Mouse (Mus musculus) kidney, postnatal 36 days (tissue): ENCODE results near the gene Dnajb13.

Experiments
- DNase-seq, 2 experiments: peaks; one replicate each; pipeline ENCODE4 v3.0.0; 2021 to 2022; ENCODE audit warnings: mixed read lengths in 2 of 2

Gene Dnajb13

DNA sequence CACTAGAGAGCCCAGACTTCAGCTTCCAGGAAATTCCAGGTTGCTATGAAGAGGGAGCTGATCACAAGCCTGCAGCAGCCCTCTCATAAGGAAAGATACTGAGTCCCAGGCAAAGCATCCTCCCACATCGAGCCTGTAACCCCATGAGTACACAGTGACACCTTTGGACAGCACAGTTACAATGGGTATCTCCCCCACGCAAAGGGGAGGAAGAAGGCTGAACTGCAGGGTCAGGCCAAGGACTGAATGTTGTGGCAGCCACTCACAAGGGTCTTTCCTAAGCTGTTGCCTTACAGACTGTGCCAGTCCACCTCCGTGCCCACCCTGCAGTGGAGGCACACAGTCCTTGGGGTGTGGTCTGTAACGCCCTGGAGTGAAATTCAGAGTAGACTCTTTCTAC is 8.3 kb downstream of the Dnajb13 start:
- DNase-seq, result no peak

DNA sequence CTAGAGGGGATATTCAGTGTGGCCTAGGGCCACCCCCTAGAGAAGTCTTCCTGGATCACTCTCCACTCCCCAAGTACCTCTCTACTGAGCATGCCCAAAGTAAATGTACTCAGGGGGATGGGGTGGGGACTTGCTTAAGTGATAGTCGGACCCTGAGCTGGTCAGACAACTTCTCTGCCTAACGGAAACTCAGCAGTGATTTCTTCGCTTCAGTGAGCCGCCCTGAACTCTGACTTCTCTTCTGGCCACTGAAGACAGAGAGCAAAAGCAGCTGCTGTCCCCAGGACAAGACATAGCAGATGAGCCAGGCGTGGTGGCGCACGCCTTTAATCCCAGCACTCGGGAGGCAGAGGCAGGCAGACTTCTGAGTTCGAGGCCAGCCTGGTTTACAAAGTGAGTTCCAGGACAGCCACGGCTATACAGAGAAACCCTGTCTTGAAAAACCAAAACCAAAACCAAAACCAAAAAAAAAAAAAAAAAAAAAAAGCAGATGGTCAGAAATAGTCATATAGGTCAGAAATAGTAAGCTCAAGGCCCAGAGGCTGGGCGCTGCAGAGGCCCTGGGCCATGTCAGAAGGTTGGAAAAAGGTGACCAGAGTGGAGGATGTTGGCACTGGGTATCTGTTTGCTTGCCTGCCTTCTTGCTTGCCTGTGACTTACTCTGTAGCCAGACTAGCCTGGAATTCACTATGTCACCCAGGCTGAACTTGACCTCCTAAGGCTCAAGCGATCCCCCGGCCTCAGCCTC is 9.8 kb downstream of the Dnajb13 start:
- peak; percentile 34 for DNase-seq

DNA sequence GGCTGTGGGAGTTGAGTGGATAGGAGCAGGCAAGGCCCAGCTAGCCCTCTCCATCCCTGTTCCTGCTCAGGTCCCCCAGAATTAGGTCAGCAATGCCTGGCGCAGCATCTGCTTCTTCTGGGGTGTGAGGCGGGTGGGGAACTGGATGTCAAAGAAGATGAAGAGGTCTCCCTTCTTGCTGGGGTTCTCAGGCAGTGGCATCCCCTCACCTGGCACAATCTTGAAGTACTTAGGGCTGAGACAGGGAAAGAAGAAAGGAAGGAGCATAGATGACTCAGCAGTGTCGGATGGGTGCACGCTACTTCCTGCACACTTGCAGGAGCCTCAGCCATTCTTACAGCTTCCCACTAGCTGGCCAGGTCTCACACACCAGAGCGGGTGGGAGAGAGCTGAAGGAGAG is 11.7 kb downstream of the Dnajb13 start:
- DNase-seq, result no peak

DNA sequence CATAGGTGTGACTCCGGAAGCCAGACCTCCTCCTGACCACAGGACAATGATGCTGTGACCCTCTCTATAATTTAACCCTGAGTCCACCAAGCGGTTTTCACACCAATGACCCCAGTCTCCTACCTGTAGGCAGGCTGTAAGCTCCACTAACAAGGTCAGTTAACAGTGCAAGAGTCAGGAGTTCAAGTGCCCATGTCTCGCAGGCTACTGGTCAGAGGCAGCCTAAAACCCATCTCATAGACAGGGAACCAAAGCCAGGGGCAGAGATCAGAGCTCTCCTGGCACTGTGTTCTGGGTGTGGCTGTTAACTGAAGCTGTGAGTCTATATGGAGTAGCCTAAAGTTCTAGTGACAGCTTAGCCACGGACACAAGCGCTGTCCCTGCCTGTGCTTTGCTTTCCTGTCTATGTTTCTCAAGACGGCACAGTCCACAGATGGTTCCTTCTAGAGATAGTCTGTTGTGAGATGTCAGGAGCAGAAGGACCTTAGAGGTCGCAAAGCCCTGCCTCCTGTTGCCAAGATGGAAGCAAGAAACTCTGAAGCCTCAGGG is 12.3 kb downstream of the Dnajb13 start:
- no peak for DNase-seq

DNA sequence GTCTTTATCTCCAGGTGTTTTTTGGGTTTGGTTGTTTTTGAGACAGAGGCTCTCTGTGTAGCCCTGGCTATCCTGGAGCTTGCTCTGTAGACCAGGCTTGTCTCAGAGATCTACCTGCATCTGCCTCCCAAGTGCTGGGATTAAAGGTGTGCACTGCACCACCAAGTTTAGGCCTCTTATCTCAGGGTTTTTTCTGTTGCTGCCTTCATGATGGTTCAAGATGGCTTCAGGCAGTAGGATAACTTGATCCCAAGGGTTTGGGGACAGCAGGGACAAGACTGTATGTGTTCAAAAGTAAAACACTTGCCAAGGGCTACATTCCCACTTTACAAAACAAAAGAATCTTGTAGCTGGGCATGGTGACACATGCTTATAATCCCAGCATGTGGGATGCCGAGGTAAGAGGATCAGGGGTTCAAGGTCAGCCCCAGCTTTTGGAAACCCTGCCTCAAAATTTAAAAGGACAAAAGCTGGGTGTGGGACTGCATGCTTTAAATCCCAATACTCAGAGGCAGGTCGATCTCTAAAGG is 12.9 kb downstream of the Dnajb13 start:
- DNase-seq, result no peak

DNA sequence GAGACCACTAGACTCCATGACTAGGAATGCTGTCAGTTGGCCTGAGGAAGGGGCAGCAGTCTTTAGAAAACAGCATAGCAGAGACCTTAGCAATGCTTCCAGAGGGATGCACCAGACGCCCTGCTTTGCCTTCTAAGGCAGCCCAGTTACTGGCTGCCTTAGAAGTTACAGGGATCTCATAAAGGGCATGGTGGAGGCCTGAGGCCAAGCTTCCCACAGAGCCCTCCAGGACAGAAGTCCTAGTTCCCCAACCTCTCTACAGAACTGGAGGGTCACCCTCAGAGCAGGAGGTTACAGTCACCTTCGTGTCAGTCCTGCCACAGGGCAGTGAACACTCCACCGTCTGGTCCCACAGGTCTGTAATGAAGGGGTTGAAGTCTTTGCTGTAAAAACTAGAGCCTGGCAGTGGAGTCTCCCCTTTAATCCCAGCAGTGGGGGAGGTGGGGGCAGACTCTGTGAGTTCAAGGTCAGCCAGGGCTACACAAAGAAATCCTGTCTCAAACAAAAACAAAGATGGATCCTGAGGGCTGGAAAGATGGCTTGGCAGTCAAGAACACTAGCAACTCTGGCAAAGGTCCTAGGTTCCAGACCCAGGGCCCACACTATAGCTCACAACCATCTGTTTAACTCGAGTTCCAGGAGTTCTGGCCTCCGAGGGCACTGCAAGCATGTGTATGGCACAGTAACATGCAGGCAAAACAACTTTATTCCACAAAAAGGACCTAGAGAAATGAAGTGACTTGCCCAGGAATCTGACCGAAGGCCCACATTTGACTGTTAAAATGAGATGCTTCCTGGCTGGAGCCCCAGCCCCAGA is 13.5 kb downstream of the Dnajb13 start:
- DNase-seq, result peak in 1 of 2 experiments; percentile 17

DNA sequence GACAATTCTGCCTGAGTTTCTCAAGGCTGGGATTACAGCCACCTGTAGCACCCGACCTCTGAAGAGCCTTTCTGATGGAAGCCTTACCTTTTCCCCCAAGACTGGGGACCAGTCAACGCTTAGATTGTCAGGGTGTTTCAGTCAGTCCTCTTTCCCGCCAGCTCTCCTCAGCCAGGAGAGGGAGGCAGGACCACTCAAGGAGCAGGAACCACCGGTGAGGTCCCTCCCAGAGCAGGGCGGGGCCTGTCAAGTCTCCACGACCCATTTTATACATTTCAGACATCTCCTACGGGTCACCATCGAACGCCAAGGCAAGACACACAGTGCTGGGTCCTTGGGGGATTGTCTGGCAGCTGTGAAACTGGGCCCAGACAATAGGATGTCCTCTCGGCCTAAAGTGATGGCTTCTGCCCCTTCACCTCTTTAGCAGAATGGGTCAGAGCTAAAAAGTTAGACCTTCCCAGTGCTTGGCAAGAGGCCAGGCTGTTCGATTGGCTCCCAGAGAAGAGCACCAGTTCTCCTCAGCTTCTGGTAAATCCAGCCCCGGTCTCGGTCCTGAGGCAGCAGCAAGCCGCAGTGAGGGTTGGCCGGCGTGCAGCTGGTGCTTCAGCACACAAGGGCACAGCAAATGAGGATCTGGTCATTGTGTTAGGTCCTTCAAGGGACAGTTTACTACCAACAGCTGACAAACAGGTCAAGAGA is 14.3 kb downstream of the Dnajb13 start:
- peak; percentile 32 to 45 for DNase-seq

DNA sequence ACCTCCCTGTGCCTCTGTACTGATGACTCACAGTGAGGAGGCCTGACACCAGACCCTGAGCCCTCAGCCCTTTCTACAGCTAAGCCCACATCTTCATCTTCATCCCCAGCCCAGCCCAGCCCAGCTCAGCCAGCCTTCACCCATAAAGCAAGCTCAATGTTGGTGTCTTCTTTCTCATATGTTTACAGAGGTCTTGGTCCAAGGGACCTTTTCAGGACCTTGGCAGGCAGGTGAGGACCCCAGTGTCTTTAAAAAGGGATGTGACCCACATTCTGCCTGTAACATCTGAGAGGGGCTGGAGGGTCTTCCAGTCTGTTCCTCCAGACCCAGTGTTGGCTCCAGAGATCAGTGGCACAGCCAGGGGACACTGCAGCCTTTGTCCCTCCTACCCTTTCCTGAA is 15.3 kb downstream of the Dnajb13 start:
- DNase-seq, result no peak

DNA sequence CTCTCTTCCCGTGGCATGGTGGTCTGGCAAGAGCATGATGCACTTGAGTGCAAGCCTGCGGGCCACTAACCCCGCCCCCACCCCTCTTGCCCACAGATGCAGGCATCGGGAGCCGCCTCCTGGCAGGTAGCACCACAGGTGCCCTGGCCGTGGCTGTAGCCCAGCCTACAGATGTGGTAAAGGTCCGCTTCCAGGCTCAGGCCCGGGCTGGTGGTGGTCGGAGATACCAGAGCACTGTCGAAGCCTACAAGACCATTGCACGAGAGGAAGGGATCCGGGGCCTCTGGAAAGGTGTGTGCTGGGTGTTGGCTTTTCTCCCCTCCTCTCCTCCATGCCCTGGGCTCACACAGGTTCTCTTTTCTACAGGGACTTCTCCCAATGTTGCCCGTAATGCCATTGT is 16.8 kb downstream of the Dnajb13 start:
- no peak for DNase-seq

DNA sequence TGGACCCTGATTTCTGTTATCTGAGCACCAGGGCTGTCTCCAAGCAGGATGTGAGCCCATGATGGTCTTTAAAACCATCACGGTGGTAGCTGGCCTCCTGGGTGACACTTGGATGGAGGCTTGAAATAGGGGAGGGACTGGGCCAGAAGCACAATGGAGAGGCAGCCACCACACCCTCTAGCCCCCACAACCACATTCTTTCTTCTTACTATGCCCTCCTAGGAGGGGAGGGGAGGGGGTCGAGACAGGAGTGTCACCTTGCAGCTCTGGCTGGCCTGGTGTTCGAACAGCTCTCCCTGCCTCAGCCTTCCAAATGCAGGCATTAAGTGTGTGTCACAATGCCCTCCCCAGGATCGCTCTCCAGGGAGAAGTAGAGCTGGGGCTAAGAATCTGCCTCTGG is 17.4 kb downstream of the Dnajb13 start:
- DNase-seq, result no peak

DNA sequence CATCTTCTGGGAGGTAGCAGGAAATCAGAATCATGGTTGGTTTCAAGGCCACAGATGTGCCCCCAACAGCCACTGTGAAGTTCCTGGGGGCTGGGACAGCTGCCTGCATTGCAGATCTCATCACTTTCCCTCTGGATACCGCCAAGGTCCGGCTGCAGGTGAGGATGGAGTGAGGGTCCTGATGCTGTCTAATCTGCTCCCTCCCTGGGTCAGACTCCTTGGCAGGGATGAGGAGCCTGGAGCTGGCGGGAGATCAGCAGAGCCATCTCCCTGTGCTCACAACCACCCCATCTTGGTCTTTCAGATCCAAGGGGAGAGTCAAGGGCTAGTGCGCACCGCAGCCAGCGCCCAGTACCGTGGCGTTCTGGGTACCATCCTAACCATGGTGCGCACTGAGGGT is 18.0 kb downstream of the Dnajb13 start:
- DNase-seq, result no peak

DNA sequence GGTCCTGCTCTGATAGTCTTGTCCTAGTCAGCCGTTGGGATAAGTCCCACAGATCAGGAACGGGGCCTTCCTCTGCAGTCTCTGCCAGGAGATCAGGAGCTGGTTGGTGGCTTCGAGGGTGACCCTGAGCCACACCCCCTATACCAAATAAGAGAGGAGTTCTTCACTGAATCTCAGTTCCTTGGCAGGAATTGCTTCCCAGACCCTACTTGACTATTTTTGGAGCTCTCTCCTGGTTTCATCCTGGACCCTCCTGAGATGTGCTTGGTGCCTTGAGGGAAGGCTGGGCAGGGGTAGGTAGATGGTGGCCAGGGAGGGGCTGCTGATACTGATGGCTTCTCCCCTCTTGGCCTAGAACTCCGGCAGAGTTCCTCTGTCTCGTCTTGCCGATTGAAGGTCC is 18.4 kb downstream of the Dnajb13 start:
- no peak for DNase-seq

DNA sequence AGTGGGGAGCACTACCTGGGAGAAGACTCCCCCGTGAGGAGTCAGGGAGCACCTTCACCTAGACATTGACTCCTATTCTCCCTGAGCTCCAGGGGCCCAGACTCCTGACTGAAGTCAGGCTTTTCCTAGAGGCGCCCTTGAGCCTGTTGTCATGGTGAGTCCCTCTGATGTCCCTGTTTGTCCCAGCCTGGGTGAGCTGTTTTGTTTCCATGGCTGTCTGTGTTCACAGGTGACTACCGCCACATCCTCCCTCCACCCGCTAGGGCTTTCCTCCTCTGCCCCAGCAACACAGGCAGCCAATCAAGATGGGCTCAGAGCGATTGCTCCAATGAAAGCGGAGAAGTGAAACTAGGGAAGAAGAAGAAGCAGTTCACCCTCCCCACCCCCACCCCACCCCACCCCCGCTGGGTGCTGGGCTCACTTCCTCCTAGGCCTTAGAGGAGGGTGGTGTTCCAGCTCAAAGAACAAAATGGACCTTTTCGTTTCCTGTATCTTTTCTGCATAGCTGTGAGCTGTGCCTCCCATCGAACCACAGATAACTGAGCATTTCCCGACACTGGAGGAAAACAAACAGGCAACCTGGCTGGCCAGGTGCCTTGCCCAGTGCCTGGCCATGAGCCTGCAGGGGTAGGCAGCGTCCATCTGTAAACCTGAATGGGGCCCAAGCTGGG is 19.0 kb downstream of the Dnajb13 start:
- peak; percentile 65 to 74 for DNase-seq

DNA sequence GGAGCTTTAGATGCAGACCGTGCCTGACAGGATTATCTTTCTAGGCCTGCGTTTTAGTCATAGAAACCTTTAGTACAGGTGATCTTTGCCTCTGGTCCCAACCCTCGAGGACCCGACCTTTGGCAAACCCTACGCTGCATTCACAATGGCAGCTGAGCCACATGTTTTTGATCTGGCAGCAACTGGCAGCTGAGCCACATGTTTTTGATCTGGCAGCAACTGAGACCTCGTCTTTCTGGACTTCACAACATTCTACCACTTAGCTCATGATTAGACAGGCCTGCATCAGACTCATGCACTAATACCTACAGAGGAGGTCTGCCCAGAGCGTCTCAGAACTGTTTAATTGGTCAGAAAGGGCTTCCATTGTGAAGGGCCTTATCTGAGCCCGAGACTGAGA is 19.7 kb downstream of the Dnajb13 start:
- DNase-seq, result peak; percentile 30 to 41

DNA sequence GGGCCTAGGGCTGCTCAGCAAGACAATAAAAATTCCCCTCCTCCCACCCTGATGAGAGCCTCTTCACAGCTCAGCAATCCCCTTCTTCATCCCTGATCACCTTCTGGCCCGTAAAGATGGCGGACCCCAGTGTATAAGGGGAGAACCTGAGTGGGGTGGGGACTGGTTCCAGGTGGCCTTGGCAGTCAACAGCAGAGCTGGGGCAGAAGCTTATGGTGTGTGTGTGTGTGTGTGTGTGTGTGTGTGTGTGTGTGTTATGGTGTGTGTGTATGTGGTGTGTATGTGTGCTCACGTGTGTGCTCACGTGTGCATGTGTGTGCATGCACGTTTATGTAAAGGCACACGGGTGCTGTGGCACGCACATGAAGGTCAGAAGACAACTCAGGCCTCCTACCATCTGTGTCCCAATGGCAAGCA is 20.3 kb downstream of the Dnajb13 start:
- no peak for DNase-seq

DNA sequence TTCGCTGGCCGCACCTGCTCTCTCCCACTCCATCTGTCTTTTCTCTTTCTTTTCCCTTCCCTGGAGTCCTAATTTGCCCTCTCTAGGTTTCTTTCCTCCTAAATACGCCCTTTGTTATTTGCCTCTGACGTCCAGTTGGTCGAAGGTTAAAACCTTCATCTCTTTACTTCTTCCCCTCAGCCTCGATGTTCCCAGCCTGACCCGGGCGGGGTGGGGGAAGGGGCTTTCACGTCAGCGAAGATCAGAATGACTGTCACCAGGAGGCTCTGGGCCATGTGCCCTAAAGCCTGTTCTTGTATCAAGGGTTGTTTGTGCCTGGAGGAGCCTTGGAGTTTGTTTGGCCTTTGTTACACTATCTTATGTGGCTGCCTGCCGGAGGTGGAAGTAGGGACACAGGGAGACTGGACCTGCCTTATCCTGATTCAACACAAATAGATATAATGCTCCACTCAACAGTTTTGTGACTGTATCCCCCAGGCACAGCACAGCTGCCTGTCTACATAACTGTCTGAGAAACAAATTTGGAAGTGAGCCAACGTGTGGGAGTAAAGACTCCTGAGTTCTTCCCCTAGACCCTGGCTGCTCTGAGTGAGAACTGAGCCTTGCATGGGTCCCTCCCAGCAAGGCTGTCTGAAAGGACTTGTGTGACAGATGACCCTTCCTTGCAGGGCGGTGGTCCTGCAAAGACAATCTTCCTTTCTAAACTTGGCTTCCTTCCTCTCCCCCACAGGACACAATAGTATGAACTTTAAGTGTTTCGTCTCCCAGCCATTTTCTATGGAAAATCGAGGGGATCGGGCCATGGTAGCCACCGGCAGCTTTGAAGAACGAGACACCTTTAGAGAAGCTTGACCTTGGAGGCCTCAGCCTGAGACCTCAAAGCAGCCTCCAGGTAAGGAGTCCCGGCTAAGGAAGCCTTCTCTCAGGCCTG is 21.0 kb downstream of the Dnajb13 start:
- DNase-seq, result peak; percentile 43 to 47

DNA sequence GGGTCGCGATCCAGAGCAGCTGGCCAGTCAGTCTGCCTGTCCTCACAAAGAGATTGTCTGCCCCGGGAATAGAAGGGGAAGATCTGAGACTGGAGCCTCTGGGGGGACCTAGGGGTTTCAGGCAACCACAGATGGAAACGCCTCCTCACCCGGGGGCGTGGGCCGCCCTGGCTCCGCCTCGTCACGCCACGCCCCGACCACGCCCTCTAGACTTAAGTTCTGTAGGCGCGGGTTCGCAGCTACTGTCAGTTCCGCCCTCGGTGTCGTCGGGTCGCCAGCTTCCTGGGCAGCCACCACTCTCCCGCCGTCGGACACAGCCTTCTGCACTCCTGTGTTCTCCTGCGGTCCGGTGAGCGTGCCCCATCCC is 21.7 kb downstream of the Dnajb13 start, which contains the start of gene Ucp2:
Gene Ucp2, plus strand, starts transcription at position 221 of the 367 bp plus-strand sequence.
- DNase-seq, result peak; percentile 88 to 92

DNA sequence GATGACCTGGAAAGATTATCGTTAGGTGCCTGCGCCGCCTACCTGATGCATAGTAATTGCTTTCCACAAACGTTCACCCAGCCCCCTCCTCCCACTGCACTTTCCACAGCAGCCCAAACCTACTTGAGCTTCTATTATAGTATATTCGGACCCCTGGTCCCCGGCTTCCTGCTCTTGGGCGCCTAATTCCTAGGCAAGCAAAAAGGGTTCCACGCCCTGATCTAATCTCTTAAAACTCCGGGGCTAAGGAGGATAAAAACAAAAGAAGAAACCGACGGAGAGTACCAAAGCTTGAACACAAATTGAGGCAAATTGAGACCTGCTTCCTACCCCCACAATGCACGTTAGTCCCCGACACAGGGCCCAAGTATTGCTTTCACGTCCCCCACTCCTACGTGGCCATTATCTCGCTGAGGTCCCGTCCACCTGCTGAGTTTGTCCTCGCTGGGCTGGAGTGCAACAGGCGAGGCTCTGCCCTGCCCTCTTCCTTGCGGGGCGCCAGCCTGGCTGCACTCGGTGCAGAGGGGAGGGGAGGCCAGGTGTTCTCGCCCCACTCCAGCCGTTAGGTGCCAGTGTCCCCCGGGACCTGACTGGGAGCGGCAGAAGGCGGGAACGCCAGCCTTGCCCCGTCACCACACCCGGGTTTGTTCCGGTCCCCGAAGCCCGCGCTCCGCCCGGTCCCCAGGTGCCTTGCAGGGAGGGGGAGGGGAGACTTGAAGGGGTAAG is 22.2 kb downstream of the Dnajb13 start:
- DNase-seq, result peak; percentile 45 to 71

DNA sequence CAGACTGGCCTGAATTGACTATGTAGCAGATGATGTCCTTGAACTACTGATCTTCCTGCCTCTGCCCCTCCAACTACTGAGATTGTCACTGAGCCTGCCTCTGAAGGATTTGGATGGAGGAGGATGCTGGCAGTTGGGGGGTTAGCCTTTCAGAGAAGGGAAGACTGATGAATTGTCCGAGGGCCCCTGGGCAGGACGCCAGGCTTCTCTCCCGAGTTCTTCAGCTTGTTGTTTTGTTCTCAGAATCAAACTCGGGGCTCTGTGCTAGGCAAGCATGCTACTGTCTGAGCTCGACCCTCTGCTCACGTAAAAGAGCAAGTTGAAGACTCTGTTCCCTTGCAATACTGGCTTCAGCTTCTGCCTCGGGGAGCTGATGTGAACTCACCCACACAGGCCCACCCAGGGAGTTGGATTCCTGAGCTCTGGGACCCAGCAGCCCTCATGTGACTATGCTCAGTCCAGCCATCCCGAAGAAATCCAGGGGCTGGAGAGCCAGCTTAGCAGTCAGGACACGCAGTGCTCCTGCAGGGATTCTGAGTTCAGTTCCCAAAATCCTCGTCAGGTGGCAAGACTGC is 26.2 kb downstream of the Dnajb13 start:
- DNase-seq, result no peak

DNA sequence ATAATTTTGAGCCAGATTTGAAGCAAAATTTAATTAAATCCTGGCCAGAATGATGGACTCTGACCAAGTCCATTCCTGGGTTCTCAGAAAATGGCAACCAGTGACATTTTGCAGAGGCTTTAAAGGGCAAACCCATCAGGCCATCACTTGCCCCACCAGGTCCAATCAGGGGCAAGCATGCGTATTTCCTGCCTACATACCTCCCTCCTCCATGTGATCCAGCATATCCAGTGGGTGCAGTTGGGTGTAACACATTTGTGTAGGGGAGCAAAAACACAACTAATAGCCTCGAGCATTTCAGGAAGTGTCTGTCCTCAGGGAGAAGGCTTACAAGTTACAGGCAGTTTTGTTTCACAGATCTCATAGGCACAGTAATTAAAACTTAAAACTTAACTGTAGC is 27.5 kb downstream of the Dnajb13 start:
- no peak for DNase-seq
